Mouse (Mus musculus): ENCODE measurements at regions not wholly inside any gene's neighbourhood (a gene's known extent, or its start where the extent isn't known, plus 50 kb on each side); places are given as distances from the start of the nearest gene placed in this dataset.

DNA sequence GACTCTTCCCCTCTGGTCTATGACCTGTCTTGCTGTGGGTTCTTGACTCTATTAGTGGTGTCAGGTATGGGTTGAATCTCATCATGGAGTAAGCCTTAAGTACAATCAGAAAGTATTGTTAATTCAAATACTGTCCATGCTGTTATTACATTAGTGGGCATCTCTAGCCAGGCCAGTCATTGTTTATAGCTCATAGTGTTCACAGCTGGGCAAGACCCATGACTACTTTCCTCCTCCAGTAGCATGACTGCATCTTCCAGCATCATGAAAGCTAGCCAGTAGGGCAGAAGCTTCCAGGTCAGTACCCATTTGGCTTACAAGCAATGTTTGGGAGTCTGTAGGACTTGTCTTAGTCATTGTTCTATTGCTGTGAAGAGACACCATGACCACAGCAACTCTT is 81.4 kb downstream of the Fam168b start:
- H3K4me1 ChIP-seq (ENCODE audit: control insufficient read depth, insufficient read depth, insufficient read length, low read length): no peaks in the 10 kb centered on the region
- H3K27ac ChIP-seq (replicated peaks; ENCODE audit: low read depth, low read length): no peak overlapping the region
- H3K4me3 ChIP-seq (ENCODE audit: insufficient read depth, low read depth, low read length): no peak overlapping the region

DNA sequence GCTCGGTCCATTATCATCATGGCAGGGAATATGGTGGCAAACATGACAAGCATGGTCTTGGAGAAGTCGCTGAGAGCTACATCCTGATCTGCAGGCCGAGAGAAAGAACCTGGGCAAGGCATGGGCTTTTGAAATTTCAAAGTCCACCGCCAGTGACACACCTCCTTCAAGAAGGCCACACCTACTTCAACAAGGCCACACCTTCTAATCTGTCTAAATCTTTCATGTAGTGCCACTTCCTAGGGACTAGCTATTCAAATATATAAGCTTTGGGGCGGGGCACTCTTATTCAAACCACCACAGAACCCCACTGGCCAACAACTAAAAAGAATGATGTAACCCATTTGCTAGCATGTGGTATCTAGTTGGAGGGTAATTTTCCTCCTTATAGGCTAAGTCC is 81.0 kb downstream of the Fam168b start:
- H3K27ac ChIP-seq (replicated peaks; ENCODE audit: low read depth, low read length): no peak overlapping the region
- no peak overlapping the region for H3K4me3 ChIP-seq (ENCODE audit: insufficient read depth, low read depth, low read length)
- no peaks in the 10 kb centered on the region for H3K4me1 ChIP-seq (ENCODE audit: control insufficient read depth, insufficient read depth, insufficient read length, low read length)

All from brown adipose tissue, adult 24 weeks (tissue).